Mouse (Mus musculus) hindbrain, embryonic 14.5 days (tissue): ENCODE results near the gene Krtap8-1. TPM values are rescaled to one million over a fixed set of nuclear protein-coding genes. Genes with fewer than 3 reads are reported as not detected.

Experiments used
- ATAC-seq: fragments of 200-750 bp; cut with Nextera tagmentation; 2 replicates; pipeline ENCODE4 v1.8.0; 2017; ENCODE audit warnings: moderate number of reproducible peaks, mild to moderate bottlenecking, moderate TSS enrichment, moderate library complexity; ENCODE audit not compliant: low FRiP score
- DNase-seq: peaks from one replicate; pipeline ENCODE4 v3.0.0-alpha.2; 2015; ENCODE audit warnings: low spot score
- H3K27ac ChIP-seq: fragments of 300-500 bp; sonication (generic); 2 replicates; pipeline ENCODE4 v1.5.1; 2014; ENCODE audit warnings: mild to moderate bottlenecking, moderate library complexity
- H3K27me3 ChIP-seq: fragments of 300-500 bp; sonication (generic); 2 replicates; pipeline ENCODE4 v1.6.1; 2014; ENCODE audit warnings: mild to moderate bottlenecking, low read length, mixed read lengths; ENCODE audit not compliant: control insufficient read depth, insufficient read depth
- H3K36me3 ChIP-seq: fragments of 300-500 bp; sonication (generic); replicated peaks from 2 replicates; pipeline ENCODE4 v1.6.1; 2014; ENCODE audit not compliant: control insufficient read depth, insufficient read depth
- H3K4me1 ChIP-seq: fragments of 300-500 bp; sonication (generic); replicated peaks from 2 replicates; pipeline ENCODE4 v1.6.1; 2014; ENCODE audit warnings: antibody characterized with exemption, low read length, mixed read lengths; ENCODE audit not compliant: control insufficient read depth, insufficient read depth
- H3K4me2 ChIP-seq: fragments of 300-500 bp; sonication (generic); replicated peaks from 2 replicates; pipeline ENCODE4 v1.6.1; 2014; ENCODE audit warnings: mild to moderate bottlenecking, moderate library complexity
- H3K4me3 ChIP-seq: fragments of 300-500 bp; sonication (generic); replicated peaks from 2 replicates; pipeline ENCODE4 v1.5.1; 2014; ENCODE audit warnings: mild to moderate bottlenecking, low read length
- H3K9ac ChIP-seq: fragments of 300-500 bp; sonication (generic); 2 replicates; pipeline ENCODE4 v1.6.1; 2014
- H3K9me3 ChIP-seq: fragments of 300-500 bp; sonication (generic); 2 replicates; pipeline ENCODE4 v1.6.1; 2016; ENCODE audit warnings: low read length; ENCODE audit not compliant: control insufficient read depth
- WGBS: fragments of 180-500 bp; shearing (Covaris S2); extraction: QIAGEN DNeasy Blood & Tissue Kit; methylation state at CpG from one replicate; pipeline ENCODE4 v1.1.7; 2014; 5-methylcytosine and 5-hydroxymethylcytosine counted together
- polyA plus RNA-seq: library from polyadenylated mRNA; unstranded; fragments of >200 nt; fragmentation: Nextera tagmentation; extraction: Ambion mirVana; gene quantifications from 2 replicates; pipeline ENCODE4 v1.2.1, GENCODE M21; 2014

Krtap8-1 gene
- polyA plus RNA-seq, 1 experiment from 2014 or later: not detected

GRCm38 (mm10) chr16:89508223-89508622 lies 20.5 kb upstream of the Krtap8-1 start, which contains the start of gene Krtap7-1:
Gene Krtap7-1, minus strand, starts transcription at chr16:89508323.
- DNase-seq: no peak
- WGBS: 86% methylated on average over 4 of the region's 4 CpGs
- no peaks in the 10 kb centered on the region for H3K27me3 ChIP-seq
- H3K9me3 ChIP-seq: no peaks in the 10 kb centered on the region
- no peak within 1 kb of the TSS for H3K27ac ChIP-seq
- H3K4me3 ChIP-seq: no peak within 1 kb of the TSS
- ATAC-seq: no peak
- H3K9ac ChIP-seq: no peak within 1 kb of the TSS
- H3K36me3 ChIP-seq: no peaks in the 10 kb centered on the region
- H3K4me2 ChIP-seq: no peak within 1 kb of the TSS
- no peaks in the 10 kb centered on the region for H3K4me1 ChIP-seq

- no peak for ATAC-seq
- 76% methylated on average over 2 of the region's 2 CpGs for WGBS
Observed at GRCm38 (mm10) chr16:89503571-89503970, 15.8 kb upstream of the Krtap8-1 start.

GRCm38 (mm10) chr16:89501870-89502269 lies 14.1 kb upstream of the Krtap8-1 start:
- Histone ChIP-seq H3K27ac (no peak overlapping the region), H3K9me3 (no peaks in the 10 kb centered on the region), H3K9ac (no peak overlapping the region), H3K4me1 (no peaks in the 10 kb centered on the region), H3K27me3 (no peaks in the 10 kb centered on the region), H3K4me2 (no peak overlapping the region), H3K4me3 (no peak overlapping the region), H3K36me3 (no peaks in the 10 kb centered on the region)
- ATAC-seq (no peak), DNase-seq (no peak)
- 91% methylated on average over 5 of the region's 5 CpGs for WGBS

More at GRCm38 (mm10) chr16:89503571-89503970, 15.8 kb upstream of the Krtap8-1 start:
- Histone ChIP-seq H3K36me3 (no peaks in the 10 kb centered on the region), H3K27me3 (no peaks in the 10 kb centered on the region), H3K9me3 (no peaks in the 10 kb centered on the region), H3K27ac (no peak overlapping the region), H3K4me1 (no peaks in the 10 kb centered on the region), H3K4me2 (no peak overlapping the region), H3K9ac (no peak overlapping the region), H3K4me3 (no peak overlapping the region)
- DNase-seq: no peak

GRCm38 (mm10) chr16:89497002-89497401 lies 9.2 kb upstream of the Krtap8-1 start:
- no peak for ATAC-seq
- no peaks in the 10 kb centered on the region for H3K36me3 ChIP-seq
- WGBS: 87% methylated on average over 5 of the region's 5 CpGs

GRCm38 (mm10) chr16:89495394-89496153 lies 7.8 kb upstream of the Krtap8-1 start:
- DNase-seq: no peak
- H3K9me3 ChIP-seq: no peaks in the 10 kb centered on the region
- H3K4me3 ChIP-seq: no peak overlapping the region
- no peak overlapping the region for H3K9ac ChIP-seq
- no peaks in the 10 kb centered on the region for H3K27me3 ChIP-seq
- no peak overlapping the region for H3K27ac ChIP-seq
- 75% methylated on average over 7 of the region's 7 CpGs for WGBS
- peak; percentile 59; the same call in 1 of the 2 replicates for ATAC-seq
- no peaks in the 10 kb centered on the region for H3K36me3 ChIP-seq
- no peak overlapping the region for H3K4me2 ChIP-seq
- H3K4me1 ChIP-seq: no peaks in the 10 kb centered on the region

More at GRCm38 (mm10) chr16:89497002-89497401, 9.2 kb upstream of the Krtap8-1 start:
- no peak overlapping the region for H3K4me2 ChIP-seq
- no peak overlapping the region for H3K4me3 ChIP-seq
- no peak overlapping the region for H3K27ac ChIP-seq
- H3K27me3 ChIP-seq: no peaks in the 10 kb centered on the region
- H3K9ac ChIP-seq: no peak overlapping the region
- H3K9me3 ChIP-seq: no peaks in the 10 kb centered on the region
- no peak for DNase-seq
- no peaks in the 10 kb centered on the region for H3K4me1 ChIP-seq

- Histone ChIP-seq H3K27ac (no peak overlapping the region), H3K9me3 (no peaks in the 10 kb centered on the region), H3K27me3 (no peaks in the 10 kb centered on the region), H3K4me2 (no peak overlapping the region), H3K36me3 (no peaks in the 10 kb centered on the region), H3K9ac (no peak overlapping the region), H3K4me3 (no peak overlapping the region), H3K4me1 (no peaks in the 10 kb centered on the region)
- DNase-seq (no peak), ATAC-seq (0 out of 2 replicates have a peak, but pooled peaks have one; percentile 27)
- WGBS: 92% methylated on average over 12 of the region's 12 CpGs
Observed at GRCm38 (mm10) chr16:89477679-89478314, 10.0 kb downstream of the Krtap8-1 start.

GRCm38 (mm10) chr16:89461189-89461588 lies 26.6 kb downstream of the Krtap8-1 start:
- no peak overlapping the region for H3K4me3 ChIP-seq
- no peaks in the 10 kb centered on the region for H3K4me1 ChIP-seq
- H3K36me3 ChIP-seq: no peaks in the 10 kb centered on the region
- 65% methylated on average over 5 of the region's 5 CpGs for WGBS
- no peaks in the 10 kb centered on the region for H3K9me3 ChIP-seq
- DNase-seq: no peak
- ATAC-seq: no peak
- H3K4me2 ChIP-seq: no peak overlapping the region
- no peaks in the 10 kb centered on the region for H3K27me3 ChIP-seq
- no peak overlapping the region for H3K27ac ChIP-seq
- no peak overlapping the region for H3K9ac ChIP-seq

Other genes with a start within 250 kb of the Krtap8-1 start
- gene Krtap21-1, start 84.1 kb downstream of the Krtap8-1 start, polyA plus RNA-seq: not detected in 2 replicates
- gene Krtap6-2, start 67.8 kb downstream of the Krtap8-1 start, polyA plus RNA-seq: not detected in 2 replicates
- gene Krtap7-1, start 20.4 kb upstream of the Krtap8-1 start, polyA plus RNA-seq: not detected in 2 replicates
- gene Krtap11-1, start 83.2 kb upstream of the Krtap8-1 start, polyA plus RNA-seq: not detected in 2 replicates